Mouse (Mus musculus): Measurements from ENCODE around the gene Mipep. TPM values are rescaled to one million over a fixed set of nuclear protein-coding genes. Genes with fewer than 3 reads are reported as not detected.

Gene Mipep
- 10 to 100 TPM; 10.1 to 11.2 TPM for total RNA-seq (2023)

GRCm38 (mm10) chr14:60784427-60785315, at the start of gene Mipep:
Gene Mipep, plus strand, starts transcription at chr14:60784573.

GRCm38 (mm10) chr14:60767884-60768283, 16.5 kb upstream of the Mipep start, which contains the start of gene C1qtnf9:
Gene C1qtnf9, plus strand, starts transcription at chr14:60768134.

Other genes with a start within 250 kb of the Mipep start
- 10 to 100 TPM; 22.4 to 29.8 TPM for gene Spata13, start 150.6 kb upstream of the Mipep start, total RNA-seq (2023)
- gene C1qtnf9, start 16.4 kb upstream of the Mipep start, total RNA-seq (2023): not detected

All from neutrophil, adult 83 days (primary cell).